Mouse (Mus musculus) testis, postnatal 14 days (tissue): Measurements from ENCODE around the gene Sorl1.

Experiments used
- DNase-seq: peaks from one replicate; pipeline ENCODE4 v3.0.0; 2021; ENCODE audit warnings: low spot score

The Sorl1 gene

DNA sequence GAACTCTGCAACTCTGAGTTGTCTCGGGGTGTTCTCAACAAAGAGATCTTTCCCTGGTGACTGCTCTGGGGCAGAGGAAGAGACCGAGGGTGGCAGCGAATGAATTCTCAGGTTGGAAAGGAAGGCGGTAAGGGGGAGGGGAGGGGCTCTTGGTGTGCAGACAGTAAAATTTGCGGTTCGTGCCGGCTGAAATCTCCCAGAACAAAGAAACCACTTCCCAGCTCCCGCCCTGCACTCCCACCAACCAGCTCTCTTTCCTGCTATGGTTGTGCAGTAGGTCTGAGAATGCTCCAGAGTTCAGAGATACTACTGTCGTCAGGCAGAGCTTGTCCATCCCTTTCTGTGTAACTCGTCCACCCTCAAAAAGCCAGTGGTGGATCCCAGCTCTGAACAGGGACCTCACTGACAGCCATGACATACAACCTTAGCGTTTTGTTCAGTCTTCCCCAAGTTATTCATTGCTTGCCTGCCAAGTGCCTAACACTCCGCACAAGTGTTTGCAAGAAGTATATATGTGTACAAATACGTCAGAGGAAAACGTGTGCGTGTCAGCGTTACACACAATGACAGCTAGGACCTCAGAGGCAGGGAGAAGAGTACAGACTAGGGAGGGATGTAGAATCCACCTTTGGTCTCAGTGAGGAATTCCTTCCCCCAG, 172.5 kb downstream of the Sorl1 start:
- DNase-seq = no peak

DNA sequence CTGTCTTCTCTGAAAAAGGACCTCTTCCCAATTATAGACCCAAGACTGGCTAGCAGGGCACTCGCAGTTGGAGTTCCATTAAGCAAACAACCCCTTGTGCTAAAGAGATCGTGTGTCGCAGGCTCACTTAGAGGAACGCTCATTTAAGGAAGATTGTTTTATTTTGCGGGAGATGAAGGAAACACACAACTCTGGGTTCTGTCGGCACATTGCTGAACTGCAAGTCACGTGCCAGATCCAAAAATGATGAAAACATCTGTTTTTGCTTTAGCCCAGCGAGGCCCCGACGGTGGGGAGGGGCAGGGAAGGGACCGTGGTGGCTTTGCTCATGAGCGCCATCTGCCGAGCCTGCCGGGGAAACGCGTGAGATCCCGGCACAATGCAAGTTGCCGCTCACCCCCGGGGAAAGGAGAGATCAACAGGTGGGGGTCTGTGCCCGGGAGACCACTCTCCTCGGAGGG, 173.1 kb downstream of the Sorl1 start:
- DNase-seq = peak; percentile 74

DNA sequence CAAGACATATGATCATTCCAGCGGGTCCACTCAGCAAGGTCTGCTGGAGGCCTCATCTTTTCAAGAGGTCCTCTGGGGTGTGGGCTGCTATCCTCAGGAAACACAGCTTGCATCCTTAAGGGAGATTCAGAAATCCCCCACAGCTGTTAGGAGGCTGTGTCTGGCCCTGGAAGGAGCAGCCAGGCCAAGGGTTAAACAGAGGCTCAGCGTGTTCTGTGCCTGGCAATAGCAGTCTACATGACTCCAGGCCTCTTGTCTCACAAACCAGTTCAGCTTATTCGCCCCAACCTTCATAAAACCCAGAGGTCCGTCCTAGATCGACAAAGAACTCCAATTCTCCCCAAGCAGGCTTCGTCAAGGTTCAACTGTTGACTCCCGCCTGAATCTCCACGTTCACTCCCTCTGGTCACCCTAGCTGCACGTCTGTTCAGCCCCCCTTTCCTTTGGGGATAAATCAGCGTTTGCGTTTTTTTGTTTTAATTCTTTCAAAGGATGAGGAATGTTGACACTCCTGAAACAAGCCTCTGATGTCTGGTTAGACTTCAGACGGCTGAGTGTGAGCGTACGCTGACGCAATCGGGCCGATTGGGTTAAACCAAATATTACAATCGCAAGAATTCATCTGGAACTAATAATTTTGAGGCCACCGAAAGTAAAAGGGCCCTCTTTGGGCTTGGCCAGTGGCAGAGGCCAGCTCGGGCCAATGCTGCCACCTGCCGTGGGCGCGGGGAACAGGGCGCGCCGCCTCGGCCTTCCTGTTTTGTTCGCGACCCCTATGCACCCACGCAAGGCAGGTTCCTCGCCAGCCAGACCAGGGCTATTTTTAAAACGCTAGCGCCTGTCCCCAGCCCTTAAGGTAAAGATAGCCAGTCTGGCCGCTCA, 173.7 kb downstream of the Sorl1 start:
- peak; percentile 69 for DNase-seq

- no peak for DNase-seq
Measured at GRCm38 (mm10) chr9:41949476-41949875, 174.6 kb downstream of the Sorl1 start.

DNA sequence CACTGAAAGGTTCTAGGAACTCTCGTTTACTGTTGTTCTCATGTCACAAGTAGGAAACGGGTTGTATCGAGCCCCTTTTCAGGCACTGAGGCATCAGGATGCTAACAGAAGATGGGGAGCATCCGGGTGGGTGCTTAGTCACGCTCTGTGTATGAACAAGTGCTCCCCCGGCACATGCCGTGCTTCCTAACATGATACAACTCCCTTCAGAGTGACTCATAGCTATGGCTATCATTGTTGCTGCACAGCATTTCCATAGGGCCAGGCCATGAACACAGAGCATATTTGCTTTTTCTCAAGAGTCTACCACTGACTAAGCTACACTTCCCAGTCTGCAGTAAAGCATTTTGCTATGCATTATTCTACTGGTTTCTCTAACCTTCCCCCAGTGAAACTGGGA, 179.1 kb downstream of the Sorl1 start:
- DNase-seq = no peak

DNA sequence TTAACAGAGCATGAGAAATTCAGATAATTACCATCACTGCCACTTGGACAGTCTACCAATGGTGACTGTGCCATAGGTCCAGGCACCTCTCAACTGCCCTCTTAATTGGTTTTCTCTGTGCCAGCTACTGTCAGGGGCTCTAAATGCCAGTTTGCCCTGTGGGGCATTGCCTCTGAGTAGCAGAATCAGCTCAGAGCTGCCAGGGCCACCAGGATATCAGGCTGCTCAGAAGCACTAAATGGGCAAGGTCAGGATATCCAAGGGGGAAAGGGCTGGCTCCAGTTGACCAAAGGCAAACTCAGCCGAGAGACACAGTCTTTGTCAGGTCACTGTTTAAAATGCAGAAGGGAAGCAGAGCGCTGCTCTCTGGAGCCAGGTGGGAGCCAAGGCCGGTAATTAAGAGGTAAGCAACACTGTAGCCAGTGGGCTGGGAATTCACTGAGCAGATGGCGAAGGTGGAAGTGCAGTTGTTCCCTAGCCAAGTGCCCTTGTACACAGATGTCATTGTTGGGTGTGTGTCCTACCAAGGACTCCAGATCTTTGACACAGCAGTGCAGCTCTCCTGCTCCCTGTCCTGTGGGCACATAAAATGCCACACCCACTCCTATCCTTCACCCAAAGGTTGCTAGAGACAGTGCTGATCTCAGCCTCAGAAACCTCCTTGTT, 181.0 kb downstream of the Sorl1 start:
- peak; percentile 66 for DNase-seq

GRCm38 (mm10) chr9:41940311-41940853, 183.7 kb downstream of the Sorl1 start:
- no peak for DNase-seq

GRCm38 (mm10) chr9:41938449-41938848, 185.6 kb downstream of the Sorl1 start:
- DNase-seq = no peak

DNA sequence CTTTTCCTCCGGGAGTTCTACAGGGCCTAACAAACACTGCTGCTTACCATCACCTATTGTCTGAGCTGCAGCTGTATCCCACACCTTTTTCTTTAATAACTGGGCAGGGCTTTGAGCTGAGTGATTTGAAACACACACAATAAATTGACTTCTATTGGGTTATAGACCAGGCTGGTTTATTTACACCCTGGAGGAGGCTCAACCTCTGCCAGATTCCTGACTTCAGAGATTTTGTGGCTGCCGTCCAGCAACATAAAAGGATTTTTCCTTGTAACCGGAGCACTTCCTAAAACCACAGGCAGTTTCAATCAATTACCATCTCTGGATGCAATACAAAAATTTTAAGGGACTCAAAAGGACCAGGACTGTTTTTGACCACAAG, 186.1 kb downstream of the Sorl1 start:
- no peak for DNase-seq

DNA sequence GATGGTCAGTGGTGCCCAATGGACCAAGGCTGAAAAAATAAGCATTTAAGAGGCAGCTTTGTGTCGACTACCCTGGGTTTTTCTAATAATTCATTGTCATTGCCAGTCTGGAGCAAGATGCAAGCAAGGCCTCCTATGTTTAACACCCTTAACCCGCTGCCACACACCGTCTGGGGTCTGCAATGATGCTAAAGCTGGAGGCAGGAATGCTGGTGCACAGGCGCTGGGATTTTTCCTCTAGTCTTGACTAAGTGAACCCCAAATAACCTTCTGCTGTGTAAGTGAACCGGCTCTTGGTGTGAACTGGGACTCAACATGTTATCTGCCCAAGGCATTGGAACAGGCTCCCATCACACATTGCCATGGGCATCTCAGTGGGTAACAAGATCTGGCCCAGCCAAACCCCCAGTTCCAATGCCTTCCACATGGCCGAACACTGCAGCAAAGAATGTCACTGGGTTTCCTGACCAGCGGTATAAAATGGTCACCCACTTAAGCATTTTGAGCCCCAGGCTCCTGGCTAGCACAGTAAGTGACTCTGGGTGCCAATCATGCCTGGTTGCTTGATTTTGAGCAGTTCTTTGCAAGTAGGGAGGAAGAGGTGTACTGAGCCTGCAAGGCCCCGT, 186.6 kb downstream of the Sorl1 start:
- DNase-seq = no peak

GRCm38 (mm10) chr9:41936598-41936997, 187.5 kb downstream of the Sorl1 start:
- DNase-seq = no peak

DNA sequence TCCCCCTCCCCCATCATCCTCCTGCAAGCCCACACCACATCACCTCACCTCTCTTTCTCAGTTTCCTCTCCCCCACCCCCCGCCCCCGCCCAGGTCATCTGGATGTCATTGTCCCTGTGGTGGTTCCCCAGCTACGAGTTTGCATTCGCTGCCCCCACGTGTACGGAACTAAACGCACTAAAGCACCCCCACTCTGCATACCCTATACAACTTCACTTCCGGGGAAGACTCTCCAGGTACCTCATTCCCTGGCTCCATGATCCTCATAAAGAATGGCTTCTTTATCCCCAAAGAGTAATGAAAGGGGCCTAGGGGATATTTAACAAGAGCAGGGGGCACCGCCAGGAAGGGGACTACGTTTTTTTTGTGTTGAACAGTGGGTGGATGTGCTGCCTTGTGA, 188.1 kb downstream of the Sorl1 start:
- DNase-seq = no peak

DNA sequence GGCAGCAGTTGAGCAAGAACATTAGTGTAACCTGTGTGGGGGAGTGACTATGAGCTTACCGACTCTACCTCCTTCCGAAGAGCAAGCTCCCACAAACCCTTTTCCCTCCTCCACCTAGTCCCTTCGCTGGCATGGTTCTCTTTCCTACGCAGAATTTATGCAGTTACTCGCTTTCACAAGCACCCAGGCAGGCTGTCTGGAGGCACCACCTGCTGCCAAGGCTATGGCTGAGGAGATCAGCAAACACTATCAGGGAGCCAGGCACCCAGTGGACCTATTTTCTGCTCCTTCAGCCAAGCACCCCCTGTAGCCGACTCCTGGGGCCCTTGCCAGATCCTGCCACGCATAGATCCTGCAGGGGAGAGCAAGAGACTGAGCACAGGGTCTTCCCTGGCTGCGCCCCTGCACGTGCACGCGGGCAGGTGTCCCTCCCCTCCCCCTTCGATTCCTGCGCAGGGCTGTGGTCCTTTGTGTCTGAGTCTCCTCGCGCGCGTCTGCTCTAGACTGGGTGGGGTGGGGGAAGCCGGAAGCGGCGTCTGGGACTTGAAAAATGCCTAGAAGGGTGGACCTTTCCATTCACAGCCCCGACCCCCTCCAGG, 188.6 kb downstream of the Sorl1 start:
- peak; percentile 64 for DNase-seq

DNA sequence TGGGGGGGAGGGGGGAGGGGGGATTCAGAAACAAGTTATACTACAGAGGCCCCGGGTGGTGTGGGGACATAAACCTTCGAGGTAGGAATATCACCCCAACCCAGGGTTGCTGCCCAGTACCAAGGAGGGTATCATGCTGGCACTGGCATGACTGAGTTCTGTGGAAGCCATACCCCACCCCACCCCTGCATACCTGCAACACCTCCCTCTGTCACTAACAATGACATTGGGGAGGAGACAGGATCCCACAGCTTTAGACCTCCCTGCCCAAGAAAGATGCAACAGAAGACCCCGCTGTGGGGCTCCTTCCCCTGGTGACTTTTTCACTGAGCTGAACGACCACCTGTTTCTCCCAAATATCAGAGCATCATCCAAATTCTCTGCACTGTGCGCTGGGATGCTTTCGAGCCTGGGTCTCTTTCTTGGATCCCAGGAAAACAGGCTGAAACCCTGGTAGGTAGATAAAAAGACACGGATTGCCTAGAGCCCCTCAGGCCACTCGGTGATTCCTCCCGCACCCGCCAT, 189.2 kb downstream of the Sorl1 start:
- DNase-seq = no peak

DNA sequence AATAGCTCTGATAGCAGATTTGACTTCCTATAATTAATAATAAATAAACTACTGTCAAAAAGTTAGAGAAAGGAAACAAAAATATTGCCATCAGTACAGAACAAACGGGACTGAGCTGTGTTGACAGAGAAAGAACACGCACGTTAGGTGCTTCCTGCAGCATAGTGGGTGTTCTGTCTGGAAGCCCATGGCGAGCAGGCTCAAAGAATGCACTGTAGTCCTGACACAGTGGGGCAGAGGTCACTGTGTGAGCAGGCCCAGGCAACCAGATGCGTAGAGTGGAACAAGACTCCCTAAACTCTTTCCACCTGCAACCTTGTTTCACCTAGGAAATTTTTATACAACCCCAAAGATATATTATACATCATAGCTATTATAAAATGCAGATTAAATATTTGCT, 194.1 kb downstream of the Sorl1 start:
- no peak for DNase-seq

GRCm38 (mm10) chr9:41925721-41926120, 198.4 kb downstream of the Sorl1 start:
- DNase-seq = no peak

- DNase-seq = no peak
Measured at GRCm38 (mm10) chr9:41924140-41924539, 200.0 kb downstream of the Sorl1 start.

DNA sequence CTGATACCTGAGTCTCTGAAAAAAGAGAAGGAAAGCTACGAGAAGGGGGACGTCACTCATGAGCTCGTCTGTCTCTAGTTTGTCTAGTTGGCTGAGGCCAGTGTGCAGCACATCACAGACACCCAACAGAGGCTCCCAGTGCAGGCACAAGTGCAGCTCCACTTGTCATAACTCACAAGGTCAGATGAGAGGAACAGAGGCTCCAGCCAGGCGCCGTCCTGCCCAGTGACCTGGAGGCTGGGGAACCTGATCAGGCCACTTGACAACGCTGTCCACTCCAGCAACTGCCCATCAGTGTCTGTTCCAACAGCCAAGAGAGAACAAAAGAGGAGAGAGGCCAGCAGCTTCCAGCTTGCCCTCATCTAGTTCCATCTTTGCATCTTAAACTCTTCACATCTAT, 201.7 kb downstream of the Sorl1 start:
- no peak for DNase-seq

DNA sequence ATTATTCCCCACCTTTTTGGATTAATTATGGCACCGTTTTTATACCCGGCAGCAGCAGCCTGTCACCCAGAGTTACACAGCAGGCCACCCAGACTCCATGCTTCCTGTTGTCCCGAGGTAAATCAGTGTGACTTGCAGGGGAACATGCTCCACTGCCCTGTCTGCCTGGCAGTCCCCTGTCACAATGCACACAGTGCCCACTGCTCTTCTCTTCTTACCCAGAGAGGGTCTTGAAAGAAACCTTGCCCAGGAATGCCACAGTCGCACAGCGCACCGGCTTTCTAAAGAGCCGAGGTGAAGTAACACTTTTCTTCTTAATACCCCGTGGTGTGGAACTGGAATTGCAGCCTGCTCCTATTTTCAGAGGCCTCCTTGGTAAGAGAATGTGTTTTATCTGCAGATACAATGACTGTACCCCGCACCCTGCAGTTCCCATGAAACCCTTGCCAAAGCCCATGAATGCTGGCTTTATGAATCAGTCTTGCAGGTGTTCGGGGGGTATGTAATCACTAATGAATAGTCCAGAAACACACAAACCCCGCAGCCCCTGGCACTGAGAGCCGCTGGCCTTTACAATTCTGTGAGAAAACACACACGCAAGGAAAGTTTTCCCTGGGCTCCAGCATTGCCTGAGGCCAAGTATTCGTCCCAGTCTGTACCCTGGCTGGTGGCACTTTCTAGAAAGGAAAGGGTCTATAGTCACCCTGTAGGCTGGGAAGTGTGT, 205.3 kb downstream of the Sorl1 start:
- DNase-seq = no peak

- DNase-seq = no peak
Measured at GRCm38 (mm10) chr9:41918155-41918554, 205.9 kb downstream of the Sorl1 start.

DNA sequence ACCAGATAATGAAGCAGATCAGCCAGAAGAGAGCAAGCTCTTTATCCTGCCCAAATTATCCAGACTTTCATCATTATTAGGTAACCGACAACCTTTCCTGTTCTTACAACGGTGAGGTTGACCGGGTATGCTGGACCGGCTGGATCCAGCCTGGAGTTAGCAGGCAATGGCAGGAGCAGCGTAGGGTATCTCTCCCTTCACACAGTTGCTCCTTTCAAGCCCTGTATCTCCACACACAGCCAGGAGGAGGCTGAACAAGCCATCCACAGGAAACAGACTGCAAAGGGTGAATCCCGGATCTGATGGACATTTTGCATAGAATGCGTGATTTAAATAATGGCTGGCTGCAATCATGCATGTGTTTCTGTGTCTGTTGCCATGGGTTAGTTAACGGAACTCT, 208.5 kb downstream of the Sorl1 start:
- no peak for DNase-seq
